Mouse (Mus musculus) mouse embryonic stem cell (cell line): ENCODE results near the gene Glis1.

Experiments used
- in situ Hi-C, 2 experiments: fragments of 300-500 bp; cut with MboI; formaldehyde crosslinking; loops; 1 replicate in 1 of 2; 3 replicates in 1 of 2; pipeline ENCODE4 v1.14.3; 2019 to 2020; ENCODE audit warnings: low sequenced_read_pairs in 2 of 2, low pct_unique_long_range_greater_than_20kb in 1 of 2, mixed read lengths in 1 of 2; ENCODE audit not compliant: unreplicated experiment in 1 of 2

Glis1 gene

GRCm38 (mm10) chr4:107550096-107550495, 115.7 kb downstream of the Glis1 start:
- in situ Hi-C loops = no loop called here

- in situ Hi-C loops = no loop called here
These were observed 116.2 kb downstream of the Glis1 start for GRCm38 (mm10) chr4:107550546-107550945.

DNA sequence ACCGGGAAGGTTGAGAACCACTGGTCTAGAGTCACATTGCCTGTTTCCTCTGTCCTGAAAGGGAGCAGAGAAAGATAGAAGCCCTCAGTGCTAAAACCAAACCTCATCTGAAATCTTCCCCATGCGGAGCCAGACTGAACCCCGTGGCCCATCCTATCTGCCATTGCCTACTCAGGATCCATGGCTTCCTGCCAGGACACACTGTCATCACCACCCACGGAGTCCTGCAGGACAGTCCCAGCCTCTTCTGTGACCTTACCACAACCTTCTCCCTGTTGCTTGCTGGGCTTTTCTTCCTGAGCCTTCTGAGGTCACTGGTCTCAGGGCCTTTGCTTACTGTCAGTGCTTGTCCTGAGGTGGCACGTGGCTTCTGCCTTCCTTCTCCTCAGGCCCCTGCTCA, 118.3 kb downstream of the Glis1 start:
- in situ Hi-C loops = no loop called here

DNA sequence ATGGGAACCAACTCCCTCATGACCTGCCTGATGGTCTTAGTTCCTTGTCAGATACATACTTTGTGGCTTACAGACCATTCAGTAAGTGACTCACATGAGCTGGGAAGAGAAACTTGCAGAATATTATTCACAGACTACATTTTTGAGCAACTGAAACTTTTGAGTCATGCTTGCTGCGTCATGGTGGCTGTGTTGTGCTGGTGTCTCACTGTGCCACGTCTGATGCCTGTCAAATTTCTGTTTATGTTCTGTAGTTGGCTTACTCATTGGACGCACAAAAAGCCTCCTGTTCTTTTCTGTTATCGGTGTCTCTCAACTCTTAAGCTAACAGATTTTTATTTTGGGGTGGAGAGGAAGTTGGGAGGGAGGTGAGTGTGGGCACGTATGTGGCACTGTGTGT, 119.4 kb downstream of the Glis1 start:
- in situ Hi-C loops = no loop called here

DNA sequence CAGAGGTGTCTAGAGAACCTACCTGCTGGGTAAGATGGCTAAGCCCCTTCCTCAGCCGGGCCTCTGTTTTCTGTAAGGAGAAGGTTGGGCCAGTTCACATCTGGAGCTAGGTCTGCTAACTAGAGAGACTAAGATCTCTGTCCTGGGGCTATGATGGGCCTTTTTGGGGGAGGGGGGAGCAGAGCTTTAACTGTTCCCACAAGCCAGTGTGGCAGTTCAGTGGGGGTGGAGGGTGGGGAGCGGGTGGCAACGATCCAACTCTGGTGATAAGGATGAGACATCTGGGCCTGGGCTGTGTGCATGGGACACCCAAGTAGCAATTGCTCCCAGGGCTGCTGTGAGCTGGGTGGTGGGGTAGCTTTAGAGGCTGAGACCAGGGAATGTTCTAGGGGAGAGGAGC, 124.4 kb downstream of the Glis1 start:
- in situ Hi-C loops = no loop called here

DNA sequence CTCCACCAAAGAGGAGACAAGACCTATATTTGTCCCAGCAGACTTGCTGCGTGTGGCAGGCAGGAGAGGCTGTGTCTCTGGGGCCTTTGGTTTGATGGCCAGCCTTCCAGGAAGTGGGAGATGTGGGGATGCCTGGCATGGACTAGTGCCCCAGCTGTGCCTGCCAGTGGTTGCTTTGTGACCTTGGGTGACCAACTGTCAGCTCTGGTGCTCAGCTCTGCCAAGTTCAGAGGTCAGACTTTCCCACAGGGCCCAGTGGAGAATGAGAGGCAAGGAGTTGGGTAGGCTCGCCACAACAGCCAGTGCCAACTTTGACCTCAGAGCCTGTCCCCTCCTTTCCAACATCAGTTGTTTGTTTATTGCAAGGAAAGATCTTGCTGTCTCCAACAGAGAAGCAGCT, 126.7 kb downstream of the Glis1 start:
- in situ Hi-C loops = no loop called here

DNA sequence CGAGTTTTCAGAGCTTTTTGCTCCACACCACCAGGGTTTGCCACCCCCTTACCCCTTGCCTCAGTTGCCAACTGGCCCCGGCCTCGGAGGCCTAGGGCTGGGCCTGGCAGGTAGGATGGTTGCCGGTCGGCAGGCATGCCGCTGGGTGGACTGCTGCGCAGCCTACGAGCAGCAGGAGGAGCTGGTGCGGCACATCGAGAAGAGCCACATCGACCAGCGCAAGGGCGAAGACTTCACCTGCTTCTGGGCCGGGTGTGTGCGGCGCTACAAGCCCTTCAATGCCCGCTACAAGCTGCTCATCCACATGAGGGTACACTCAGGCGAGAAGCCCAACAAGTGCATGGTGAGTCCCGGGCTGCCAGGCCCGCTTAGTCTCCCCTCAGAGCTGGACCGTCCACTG, 133.8 kb downstream of the Glis1 start:
- in situ Hi-C loops = no loop called here

- in situ Hi-C loops = no loop called here
These were observed 134.6 kb downstream of the Glis1 start for GRCm38 (mm10) chr4:107568881-107569443.

DNA sequence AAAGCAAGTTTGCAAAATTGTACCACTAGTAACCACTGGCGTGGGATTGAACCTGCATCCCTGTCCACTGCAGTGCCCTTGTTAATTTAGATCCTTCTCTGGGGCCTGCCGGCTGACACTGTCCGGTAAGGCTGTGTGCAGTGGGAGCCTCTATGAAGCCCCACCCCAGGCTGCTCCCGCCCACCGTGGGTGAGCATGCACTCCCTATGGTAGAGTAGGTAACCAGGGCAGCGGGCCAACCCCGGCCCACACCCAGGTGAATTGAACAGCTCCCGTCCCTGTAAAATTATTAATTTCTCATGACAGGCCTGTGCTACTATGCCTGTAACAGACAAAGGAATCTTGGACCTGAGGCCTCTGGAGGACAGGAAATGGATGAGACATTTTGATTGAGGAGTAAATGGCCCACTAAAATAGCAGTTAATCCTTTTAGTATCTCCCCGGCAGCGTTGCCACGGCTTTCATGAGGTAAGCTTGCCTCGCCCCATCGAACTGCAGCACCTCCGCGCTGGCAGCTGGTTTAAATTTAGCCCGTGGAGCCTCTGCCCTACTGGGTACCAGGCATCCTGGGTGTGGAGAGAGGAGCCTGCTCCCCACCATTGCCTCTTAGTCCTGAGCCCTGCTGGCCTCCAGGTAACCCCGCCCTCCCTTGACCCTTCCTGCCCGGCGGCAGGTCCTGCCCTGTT, 136.1 kb downstream of the Glis1 start:
- in situ Hi-C loops = no loop called here

GRCm38 (mm10) chr4:107575781-107576180, 141.4 kb downstream of the Glis1 start:
- in situ Hi-C loops = no loop called here

DNA sequence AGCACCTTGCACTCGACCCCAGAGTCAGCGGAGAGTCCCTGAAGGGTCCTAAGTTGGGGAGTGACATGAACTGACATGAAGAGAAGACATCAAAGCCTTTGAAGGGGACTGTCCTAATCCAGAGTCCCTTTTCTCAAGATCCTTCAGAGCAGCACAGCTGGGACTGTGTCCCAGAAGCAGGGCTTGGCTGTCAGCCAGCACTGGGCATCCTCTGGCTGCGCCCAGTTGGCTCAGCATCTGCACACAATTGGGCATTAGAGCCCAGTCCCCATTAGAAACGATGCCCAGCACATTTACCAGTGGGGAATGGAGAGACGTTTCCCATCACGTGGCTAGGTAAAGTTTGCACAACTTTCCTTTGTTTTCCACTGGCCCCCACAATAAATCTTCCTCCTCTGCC, 142.4 kb downstream of the Glis1 start:
- in situ Hi-C loops = no loop called here

DNA sequence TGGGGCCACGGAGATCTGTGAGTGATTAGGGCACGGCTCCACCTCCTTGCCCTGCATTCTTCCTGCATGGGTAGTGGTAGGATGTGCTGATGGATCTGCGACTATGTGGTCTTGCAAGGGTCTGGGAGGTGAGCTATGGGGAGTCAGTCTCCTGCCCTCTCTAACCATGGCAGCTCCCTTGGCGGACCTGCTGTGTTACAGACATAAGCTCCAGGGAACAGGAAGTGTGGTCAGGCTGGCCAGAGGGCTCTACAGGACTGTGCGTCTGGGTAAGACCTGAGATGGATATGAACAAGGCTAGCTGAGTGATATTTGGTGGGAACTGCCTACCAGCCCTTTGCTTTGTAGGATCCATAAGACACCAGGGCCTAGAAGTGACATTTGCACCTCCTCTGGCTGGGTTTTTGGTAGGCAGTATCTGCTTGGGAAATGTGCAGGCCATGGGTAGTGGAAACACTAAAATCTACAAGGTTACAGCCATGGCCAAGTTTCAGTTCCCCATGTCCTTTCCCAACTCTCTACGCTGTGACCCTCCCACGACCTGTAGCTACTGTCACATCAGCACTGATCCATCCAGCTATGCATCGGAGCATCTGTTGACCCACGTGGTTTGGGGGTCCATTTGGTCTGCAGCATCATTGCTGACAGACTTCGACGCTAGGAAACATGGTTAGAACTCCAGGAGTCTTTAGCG, 142.9 kb downstream of the Glis1 start:
- in situ Hi-C loops = no loop called here

- in situ Hi-C loops = no loop called here
These were observed 146.5 kb downstream of the Glis1 start for GRCm38 (mm10) chr4:107580883-107581282.

GRCm38 (mm10) chr4:107586391-107586790, 152.0 kb downstream of the Glis1 start:
- in situ Hi-C loops = no loop called here

- in situ Hi-C loops = no loop called here
These were observed 154.2 kb downstream of the Glis1 start for GRCm38 (mm10) chr4:107588637-107589036.

DNA sequence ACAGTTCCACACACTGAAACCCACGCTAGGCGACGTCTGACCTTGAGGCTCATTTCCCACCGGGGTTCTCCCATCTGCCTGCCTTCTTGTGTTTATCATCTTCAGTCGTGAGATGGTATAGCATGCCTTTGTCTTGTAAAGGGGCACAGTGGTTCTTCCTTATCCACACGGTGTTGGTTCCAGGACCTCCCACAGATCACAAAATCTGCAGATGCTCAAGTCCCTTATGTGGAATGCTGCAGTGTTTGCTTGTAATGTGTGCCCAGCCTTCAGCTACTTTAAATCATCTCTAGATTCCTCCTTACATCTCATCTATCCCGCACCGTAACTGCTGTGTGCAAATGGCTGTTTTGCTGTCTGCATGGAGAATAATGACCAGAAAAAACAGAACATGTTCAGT, 154.7 kb downstream of the Glis1 start:
- in situ Hi-C loops = no loop called here

DNA sequence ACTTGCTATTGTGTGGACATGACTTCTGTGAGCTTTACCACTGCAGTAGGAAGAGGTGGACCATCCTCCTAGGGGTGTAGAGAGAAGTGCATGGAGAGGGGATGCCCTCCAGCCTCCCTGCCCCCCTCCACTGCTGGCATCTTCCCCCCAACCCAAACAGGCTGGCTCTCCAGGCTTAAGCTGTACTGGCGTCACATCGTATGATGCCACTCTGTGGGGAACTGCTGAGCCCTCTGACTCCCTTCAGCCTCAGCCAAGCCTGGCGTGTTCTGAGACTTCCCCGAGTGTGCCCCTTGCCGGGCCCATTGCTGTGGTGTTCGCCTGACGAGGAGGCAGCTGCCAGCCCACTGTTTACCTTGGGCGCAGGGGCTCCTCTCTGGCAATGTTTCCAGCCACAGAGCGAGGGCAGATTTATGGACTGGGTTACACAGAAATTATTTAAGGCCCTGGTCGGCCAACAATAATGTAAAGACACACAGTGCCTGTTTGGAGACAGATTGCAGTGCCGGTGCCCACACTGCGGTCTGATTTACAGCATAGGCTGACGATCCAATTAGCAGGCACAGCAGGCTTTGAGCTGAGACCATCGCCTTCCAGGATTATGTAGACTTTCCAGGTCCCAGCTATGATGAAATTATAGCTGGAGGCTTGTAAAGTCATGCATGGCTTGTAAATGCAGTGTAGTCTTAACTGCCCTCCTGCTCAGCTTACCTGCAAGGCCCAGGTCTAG, 156.6 kb downstream of the Glis1 start:
- in situ Hi-C loops = no loop called here

GRCm38 (mm10) chr4:107593426-107593825, 159.0 kb downstream of the Glis1 start:
- in situ Hi-C loops = no loop called here

- in situ Hi-C loops = no loop called here
These were observed 163.0 kb downstream of the Glis1 start for GRCm38 (mm10) chr4:107597226-107597897.
